Mouse (Mus musculus) cerebellum, adult 11 months (tissue): Measurements from ENCODE around the gene Wbp2nl.

Experiments
- DNase-seq: peaks from one replicate; pipeline ENCODE4 v3.0.0; 2022

Gene Wbp2nl

DNA sequence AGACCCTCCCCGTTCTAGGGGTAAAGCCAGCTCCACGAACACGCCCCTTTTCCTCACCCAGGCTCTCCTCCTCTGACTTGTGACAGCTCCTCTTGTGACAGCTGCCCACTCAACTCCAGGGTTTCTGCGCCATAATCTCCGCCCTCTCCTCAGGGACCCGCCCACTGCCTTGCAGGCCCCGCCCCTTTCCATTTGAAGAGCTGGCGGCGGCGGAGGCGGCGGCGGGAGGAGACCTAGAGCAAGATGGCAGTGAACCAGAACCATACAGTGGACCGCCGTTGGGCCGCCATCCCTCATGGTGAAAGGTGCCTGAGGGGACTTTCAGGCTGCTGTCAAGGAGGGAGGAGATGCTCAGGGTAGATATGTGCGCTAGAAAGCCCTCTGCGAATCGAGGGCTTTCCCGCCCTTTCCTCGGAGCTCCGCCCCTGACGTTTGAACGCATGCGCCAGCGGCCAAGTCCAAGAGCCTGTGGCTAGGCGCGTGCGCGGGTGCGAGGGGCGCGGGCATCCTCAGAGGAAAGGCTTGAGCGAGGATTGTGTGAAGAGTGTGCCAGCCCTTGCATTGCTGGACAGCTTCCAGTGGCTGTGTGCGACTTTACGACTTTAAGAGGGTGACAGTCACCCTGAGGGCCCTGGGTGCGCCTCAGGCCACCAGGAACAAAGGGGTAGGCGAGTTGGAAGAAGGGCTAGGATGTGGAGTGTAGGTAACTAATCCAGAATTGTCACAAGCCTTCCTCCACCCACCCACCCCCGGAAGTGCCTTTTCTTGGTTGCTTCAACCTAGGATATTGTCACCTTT is at the start of gene Wbp2nl:
Gene Wbp2nl (plus strand): TSS at position 191 of the 798 bp plus-strand sequence.
- DNase-seq: no peak

DNA sequence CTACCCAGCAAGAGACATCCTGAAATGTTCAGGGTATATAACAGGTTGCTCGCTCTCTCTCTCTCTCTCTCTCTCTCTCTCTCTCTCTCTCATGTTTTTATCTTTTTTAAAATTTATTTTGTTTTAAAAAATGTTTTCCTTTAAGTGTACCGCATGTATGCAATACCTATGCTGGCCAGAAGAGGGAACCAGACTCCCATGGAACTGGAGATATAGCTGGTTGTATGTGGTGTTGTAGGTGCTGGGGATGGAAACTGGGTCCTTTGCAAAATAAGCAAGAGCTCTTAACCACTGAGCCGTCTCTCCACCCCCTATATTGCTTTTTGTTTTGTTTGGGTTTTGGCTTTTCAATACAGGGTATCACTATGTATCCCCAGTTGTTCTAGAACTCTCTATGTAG is 47.2 kb upstream of the Wbp2nl start:
- no peak for DNase-seq

DNA sequence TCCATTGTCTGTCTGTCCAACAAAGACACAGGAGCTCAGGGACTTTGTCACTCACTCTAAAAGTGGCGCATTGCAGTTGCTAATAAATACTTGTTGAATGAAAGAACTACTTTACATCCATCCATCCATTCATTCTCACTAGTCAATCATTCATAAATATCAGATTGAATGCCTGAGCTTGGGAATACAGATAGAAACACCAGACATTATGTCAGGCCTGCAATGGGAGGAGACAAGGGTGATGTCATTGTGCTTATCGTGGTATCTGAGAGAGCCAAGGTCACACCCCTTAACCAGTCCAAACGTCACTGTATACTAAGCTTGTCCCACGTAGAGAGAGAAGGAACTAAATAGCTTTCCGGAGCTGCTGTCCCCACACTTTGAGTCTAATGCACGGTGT is 46.7 kb upstream of the Wbp2nl start, which contains the start of gene 1500009C09Rik:
Gene 1500009C09Rik (plus strand): TSS at position 301 of the 400 bp plus-strand sequence.
- no peak for DNase-seq

DNA sequence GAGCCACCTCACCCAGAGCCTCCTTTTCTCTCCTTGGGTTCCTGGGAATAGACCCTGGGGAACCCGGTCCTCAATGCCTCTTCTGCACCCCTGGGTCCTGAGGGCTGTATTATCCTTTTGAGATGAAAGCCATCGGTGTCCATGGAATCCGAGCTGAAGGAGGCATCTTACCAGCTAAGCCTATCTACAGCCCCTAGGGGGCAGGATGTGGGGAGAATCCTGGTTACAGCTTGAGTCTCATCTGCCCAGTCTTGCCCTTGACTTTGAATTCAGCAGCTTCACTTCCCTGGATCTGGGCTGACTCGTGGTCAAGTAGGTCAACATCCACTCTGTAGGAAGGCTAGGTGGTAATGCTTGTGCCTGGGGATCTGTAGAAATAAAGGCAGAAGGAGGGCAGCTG is 43.5 kb upstream of the Wbp2nl start:
- no peak for DNase-seq

DNA sequence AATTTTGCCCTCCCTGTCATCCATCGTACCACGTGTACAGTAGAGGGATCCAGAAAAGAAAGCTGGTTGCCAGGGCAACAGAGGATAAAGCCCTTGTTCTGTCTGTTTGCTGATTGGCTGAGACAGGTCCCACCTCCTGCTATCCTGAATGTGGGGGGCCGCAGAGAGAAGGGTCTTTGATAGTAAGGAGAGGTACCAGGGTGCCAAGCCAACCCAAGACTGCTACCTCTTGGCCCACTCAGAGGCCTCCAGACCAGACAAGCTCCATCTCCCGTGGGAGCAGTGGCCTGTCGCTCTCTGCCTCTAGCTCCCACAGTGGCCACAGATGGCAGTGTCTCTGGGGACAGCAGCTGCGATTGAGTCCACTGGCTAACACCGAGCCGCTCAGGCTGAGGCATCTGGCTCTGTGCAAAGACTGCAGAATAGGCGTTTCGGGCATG is 42.8 kb upstream of the Wbp2nl start:
- DNase-seq: peak; percentile 69

DNA sequence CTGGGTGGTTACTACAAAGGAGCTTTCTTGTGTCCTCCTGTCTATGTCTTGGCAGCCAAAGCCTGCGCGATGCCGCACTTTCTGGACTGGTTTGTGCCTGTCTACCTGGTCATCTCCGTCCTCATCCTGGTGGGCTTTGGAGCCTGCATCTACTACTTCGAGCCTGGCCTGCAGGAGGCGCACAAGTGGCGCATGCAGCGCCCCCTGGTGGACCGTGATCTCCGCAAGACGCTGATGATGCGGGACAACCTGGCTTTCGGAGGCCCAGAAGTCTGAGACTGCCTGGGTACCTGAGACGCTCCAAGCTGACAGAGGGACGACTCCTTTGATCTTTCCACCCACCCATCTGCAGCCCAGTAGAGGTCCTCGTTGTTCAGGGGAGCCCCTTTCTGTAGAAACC is 39.2 kb upstream of the Wbp2nl start:
- peak; percentile 65 for DNase-seq

DNA sequence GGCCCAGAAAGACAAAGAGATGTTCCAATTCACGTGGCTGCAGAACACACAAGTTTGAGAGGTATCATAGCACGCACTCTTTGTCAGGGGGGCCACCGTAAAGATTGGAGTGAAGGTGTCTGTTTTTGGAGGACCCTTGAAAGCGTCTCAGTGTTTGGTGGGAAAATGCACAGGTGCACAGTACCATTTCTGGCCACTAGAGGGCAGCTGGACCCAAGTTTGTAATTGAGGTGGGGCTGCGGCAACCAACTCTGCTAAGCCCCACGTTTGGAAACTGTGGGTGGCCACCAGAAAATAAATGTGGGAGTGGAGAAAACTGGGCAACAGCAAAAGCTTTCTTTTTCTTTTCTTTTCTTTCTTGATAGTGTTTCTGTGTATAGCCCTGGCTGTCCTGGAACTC is 32.4 kb upstream of the Wbp2nl start:
- peak; percentile 65 for DNase-seq

DNA sequence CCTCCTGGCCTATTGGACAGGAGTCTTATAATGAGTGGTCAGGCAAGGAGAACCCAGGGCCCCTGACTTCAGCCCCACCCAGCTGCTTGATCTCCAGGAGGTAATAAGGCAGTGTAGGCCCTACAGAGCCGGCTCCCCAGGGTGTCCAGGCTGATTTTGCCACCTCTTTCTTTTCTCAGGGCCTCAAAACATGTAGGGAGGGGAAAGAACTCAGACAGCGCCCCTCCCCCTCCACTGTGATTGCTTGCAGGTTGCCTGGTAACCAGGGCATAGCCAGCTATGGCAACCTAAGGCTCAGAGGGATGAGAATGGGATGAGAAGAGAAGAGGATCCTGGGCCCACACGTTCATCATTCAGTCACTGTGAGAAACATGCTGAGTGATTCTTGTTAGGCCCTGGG is 30.6 kb upstream of the Wbp2nl start:
- no peak for DNase-seq

DNA sequence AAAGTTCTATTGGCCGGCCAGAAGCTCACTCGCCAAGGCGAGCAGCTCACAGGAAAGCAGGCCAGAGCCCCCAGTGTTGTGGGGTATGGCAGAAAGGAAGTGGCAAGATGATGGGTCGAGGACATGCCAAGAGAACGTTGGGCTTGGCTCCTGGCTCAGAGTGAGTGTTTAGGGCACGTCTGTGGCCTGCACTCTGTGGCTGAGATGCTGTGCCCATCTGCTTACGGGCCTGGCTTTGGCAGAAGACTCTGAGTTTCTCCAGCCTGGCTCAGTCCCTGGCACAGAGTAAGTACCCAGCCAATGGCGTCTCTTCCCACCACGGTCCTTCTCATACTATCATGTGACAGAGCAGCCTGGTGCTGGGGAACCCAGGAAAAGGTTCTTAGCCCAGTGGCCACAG is 30.0 kb upstream of the Wbp2nl start:
- DNase-seq: peak; percentile 64

DNA sequence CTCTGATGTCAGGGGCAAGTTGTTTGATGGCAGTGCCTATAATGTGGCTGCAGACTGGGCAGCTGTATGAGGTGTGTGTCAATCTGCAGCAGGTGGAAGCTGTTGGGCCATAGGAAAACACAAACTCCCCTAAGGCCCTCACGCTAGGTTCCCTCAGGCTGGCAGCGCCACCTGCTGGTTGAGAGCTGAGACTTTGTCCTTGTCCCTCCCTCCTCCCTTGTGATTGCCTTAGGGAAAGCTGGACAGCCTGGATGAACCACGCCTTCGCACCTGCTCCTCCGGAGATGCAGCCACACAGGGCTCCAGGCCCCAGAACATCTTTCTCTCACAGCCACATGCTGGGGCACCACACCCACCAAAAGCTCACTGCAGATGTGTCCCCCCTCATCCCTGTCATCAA is 27.6 kb upstream of the Wbp2nl start:
- peak; percentile 80 for DNase-seq

DNA sequence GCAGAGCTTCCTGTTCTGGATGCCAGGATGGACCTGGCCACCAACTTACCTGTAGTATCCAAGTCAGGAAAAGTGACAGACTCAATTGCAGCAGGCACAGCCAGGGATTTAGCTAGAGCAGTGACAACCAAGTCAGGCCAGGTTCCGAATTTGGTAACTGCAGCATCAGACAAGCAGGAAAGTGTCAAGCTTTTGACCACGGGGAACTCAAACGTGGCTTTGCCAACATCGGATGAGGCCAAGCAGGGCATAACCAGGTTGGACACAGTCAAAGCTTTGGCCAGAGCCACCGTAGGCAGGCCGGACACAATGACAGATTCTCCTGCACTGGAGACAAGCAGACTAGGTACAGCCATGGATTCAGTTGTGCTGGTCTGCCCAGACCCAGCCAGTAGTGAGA is 26.5 kb upstream of the Wbp2nl start:
- DNase-seq: no peak

DNA sequence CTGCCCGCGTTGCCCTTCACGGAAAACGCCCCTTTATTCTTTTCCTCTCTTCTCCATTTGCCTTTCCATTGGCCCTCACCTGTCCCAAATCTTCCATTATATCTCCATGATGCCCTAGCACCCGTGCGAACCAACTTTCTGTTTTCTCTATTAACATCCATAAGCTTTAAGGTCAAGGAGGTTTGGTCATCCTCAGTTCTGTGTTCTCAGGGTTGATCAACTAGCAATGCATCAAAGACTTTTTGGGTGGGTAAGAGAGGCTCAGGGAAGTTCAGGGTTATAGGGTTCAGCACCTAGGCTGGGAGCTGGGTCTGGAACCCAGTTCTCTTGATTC is 24.2 kb upstream of the Wbp2nl start, which contains the start of gene Sept3:
Gene Sept3 (plus strand): TSS at position 301 of the 334 bp plus-strand sequence.
- no peak for DNase-seq

DNA sequence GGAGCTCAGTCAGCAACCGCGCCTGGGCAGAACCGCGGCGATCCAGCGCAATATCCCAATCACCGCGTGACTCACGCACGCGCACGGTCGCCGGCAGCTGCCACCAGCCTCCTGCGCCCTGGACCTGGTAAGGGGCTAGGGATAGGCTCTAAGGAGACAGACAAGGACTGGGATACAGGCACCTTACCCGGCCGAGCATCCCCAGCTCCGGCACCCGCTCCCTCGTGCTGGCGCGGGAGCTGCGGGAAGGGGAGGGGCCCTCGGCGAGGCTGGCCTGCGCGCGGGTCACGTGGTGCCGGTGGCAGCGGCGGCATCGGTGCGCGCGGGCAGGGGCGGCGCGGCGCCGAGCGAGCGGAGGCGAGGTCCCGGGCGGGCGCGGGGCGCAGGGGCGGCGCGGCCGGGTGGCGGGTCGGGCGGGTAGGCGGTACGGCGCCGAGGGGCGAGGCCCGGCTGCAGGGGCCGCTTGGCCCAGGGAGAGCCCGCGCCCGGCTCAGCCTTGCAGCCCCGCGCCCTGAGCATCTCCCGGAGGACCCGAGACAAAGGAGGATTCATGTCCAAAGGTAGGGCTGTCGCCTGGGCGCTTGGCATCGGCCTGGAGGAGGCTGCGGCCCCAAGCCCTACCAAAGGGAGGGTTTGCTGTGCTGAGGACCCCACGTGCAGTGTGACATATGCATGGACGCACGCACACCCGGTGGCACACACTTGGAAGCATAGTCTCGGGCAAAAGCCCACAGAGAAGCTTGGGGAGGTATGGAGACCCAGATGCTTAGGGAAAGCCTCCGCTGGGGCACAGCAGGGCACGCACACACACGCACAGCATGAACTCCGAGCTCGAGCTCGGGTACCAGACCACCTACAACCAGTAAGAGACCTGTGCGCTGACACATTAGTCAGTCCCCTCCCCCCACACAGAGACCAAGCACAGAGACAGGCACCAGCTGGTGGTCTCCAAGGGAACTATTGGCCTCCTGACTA is 23.5 kb upstream of the Wbp2nl start:
- DNase-seq: peak; percentile 83

DNA sequence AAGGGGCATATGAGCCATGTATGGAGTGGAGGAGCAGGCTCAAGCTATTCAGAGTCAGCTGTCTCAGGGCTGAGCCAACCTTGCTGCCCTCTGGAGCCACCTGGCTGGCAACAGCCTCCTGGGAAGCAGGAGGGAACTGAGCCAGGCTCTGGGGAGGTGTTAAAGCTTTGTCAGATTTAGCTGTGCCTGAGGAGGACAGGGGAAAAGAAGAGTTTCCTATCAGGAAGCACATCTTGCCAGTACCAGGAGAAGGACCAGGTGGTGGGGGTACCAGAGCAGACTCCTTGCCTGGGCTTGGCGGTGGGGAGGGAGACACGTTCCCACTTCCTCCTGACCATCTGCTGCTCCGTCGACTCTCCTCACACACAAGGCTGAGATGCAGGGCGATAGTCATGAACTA is 21.2 kb upstream of the Wbp2nl start:
- DNase-seq: peak; percentile 84

DNA sequence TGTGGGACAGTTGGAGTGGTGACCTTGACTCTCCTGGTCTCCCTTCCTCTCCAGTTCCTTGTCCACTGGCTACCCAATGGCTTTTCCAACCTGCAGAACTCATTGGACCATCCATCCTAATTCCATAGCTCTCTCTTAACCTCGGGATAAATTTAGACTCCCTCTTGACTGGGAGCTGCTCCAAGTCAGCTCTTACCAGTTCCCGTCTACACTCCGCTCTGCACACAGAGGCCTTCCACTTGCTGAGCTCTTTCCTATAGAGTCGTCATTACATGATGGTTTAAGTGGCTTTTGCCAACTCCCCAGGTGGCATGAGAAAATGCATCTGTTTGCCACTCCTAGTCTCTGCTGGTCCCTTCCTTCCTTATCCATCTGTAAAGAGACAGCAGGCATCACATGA is 18.1 kb upstream of the Wbp2nl start:
- no peak for DNase-seq

DNA sequence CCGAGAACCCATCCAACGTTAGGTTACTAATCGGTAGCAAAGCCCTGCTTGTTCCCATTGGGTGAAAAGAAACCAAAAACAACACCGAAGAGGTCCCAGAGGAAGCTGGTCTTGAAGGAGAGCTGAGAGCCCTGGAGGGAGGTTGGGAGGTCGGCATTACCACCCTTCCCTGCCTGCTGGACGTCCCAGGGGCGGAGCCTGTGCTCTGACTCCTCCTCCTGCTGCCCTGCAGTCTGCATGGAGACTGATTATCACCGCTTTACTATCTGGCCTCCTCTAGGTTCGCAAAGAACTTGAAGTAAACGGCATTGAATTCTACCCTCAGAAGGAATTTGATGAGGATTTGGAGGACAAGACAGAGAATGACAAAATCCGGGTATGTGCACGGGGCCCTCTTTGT is 12.6 kb upstream of the Wbp2nl start:
- DNase-seq: no peak

DNA sequence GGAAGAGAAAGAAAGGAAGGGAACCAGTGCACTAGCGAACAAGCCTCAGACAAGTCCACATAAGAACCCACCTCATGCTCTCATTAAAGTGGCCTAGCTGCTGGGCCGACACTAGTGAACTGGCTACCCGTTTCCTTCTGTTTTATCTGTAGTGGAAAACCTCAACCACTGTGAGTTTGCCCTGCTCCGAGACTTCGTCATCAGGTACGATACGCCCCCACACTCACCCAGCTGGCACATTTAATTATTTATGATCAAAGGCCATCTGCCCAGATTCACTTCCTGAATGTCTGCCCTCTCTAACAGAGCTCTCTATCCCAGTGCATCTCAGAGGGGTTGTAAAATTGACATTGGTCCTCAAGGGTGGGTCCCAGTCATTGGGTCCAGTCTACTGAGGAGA is 8.5 kb upstream of the Wbp2nl start:
- no peak for DNase-seq

DNA sequence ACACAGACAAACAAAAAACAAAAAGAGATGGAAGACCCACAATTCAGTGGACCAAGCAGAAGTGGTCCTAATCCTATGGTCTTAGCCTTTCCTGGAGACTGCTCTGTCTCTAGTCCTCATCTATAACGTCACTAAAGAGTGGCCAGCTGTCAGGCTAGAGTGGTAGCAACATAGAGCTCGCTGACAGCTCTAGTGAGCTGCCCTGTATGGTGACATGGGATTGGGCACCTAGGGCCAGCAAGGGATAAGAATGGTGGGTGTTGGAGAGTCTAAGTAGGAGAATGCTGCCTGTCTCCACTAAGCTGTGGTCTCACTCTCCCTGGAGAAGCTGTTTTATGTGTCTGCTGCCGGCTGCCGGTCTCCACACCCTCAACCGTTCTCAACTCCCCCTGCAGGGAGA is 5.9 kb upstream of the Wbp2nl start:
- no peak for DNase-seq

DNA sequence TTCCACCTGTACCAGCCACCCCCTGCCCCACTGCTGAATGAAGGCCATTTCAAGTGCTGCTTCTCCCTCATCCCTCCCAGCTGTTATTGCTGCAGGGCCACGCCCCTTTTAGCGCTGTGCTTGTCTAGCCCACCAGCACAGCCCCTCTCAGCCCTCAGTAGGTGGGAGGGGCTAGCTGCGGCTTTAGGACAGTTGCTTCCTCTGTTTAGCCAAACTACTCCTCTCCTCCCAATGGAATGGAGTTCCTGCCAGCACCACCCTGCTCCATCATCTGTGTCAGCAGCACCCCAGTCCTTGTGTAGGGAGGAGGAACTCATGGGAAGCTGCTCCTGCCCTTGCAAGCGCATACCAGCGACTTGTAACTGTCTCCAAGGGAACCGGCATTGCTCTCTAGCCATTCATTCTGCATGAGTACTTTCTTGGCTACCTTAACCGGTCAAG is 5.5 kb upstream of the Wbp2nl start:
- no peak for DNase-seq

DNA sequence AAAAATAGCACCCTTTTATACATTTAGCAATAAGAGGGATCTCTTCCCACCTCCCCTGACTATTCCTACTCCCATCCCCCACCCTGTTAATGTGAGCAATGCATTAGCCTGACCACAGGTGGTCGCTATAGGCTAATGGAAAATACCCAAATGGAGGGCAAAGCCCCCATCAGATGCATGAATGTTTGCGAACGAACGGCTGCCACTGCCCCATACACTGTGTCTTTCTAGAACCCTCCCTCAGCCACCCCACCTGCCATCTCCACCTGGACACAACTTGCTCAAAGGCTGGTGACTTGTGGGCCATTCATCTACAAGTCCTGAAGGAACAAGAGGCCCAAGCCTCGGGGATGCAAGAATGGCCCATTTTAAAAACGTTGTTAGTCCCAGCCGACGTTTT is 4.7 kb upstream of the Wbp2nl start:
- DNase-seq: no peak

DNA sequence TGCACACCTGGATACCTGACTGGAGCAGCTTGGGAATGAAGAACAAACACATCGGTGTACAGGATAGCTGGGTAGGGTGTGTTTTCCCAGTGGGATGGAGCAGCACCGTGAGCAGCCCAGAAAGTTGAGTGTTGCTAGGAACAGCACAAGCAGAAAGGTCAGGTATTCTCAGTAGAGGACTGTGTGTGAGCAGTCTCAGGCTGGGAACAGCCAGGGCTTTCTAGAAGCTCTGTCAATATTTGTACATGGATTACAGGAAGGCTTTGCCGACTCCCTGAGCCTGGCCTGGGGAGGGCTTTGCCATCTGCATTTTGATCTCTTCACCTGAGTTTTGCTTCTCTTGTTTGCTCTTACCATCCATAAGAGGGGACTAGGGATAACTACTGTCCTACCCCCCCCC is 8.4 kb downstream of the Wbp2nl start:
- no peak for DNase-seq

DNA sequence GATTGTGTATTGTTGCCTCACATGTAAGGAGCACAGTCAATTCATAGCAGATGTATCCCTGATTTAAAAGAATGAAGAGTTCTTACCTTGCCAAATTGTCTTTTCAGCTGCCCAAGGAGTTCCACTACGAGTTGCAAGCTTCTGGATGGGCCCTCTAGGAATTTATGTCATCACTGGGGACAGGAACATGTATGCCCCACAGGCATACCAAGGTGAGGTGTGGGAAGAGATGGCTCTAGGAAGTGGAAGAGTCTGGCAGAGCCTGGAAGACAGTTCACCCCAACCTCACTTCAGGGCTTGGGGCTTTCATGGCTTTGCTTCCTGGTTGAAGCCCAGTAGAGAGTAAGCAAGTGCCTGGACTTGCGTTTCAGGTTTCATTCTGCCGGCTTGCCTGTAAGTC is 9.7 kb downstream of the Wbp2nl start:
- DNase-seq: no peak

DNA sequence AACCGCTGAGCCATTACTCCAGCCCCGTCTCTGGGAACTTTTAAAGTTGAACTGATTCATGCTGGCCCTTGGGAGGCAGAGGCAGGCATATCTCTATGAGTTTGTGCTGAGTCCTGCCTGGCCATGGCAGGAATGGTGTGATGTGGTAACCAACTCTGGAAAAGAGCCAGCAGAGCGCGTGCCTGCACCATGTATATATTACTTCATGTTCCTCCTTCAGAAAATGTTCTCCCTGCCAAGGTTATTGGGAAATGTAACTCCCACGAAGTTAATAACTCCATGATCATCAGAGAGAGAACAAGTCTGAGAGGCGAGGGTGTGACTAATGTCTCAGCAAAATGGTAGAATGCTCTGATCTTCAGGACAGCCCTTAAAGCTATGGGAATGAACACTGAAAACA is 19.1 kb downstream of the Wbp2nl start:
- no peak for DNase-seq

DNA sequence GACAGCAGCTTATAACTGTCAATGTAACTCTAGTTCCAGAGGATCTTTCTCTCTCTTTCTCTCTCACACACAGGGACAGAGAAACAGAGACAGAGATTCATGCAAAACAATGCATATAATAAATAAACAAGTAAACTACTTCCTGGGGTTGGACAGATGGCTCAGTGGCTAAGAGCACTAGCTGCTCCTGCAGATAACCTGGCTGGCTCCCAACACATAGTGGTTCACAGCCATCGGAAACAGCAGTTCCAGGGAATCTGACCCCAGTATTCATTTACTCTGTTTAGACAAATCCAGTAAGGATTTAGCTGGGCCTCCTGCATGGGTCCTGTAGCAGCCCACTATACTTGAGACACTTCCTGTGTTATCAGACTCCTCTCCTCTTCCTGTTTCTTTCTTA is 20.9 kb downstream of the Wbp2nl start:
- peak; percentile 10 for DNase-seq
